Comparison of ENCODE assay signal across 8 mouse cellular contexts in genomic region chr4:46665371-46665774, GRCm38 (mm10). TPM values are rescaled to one million over a fixed set of nuclear protein-coding genes. Genes with fewer than 3 reads are reported as not detected.
DNase-seq lines count a peak whose midpoint lies in the region; ATAC-seq lines count a peak whose summit lies in the region.

No protein-coding gene starts in this region.

- no peak overlapping the region for H3K9ac ChIP-seq in intestine, embryonic 14.5 days (ENCODE audit: low read length)
- no peak overlapping the region for H3K9ac ChIP-seq in intestine, embryonic 16.5 days (ENCODE audit: low read depth, low read length)
- H3K9ac ChIP-seq in embryonic facial prominence, embryonic 13.5 days = no peak overlapping the region
- no peak overlapping the region for H3K9ac ChIP-seq in liver, embryonic 15.5 days

- DNase-seq in intestine, embryonic 14.5 days (ENCODE audit: low spot score) = peak; percentile 61
- peak; percentile 99 for DNase-seq in ES-CJ7 (ENCODE audit: low read depth, low spot score)
- no peak for DNase-seq in urinary bladder, postnatal 10 days (ENCODE audit: low spot score)
- DNase-seq in cerebellum, postnatal 25 days = no peak
- no peak for DNase-seq in left cerebral cortex, adult 9 months (ENCODE audit: low spot score in 2 of 2)

- no peak for ATAC-seq in intestine, embryonic 14.5 days (replicated peaks; ENCODE audit: low FRiP score, low TSS enrichment, low read depth)
- no peak for ATAC-seq in intestine, embryonic 16.5 days
- ATAC-seq in embryonic facial prominence, embryonic 13.5 days (ENCODE audit: insufficient number of reproducible peaks, insufficient read depth, low FRiP score, low TSS enrichment, low read depth) = no peak
- ATAC-seq in liver, embryonic 15.5 days (ENCODE audit: insufficient read depth) = no peak

- H3K27me3 ChIP-seq in intestine, embryonic 14.5 days (replicated peaks; ENCODE audit: control insufficient read depth, insufficient read depth, low read length) = no peaks in the 10 kb centered on the region
- H3K27me3 ChIP-seq in intestine, embryonic 16.5 days (replicated peaks; ENCODE audit: control insufficient read depth, insufficient read depth, low read length) = no peaks in the 10 kb centered on the region
- no peaks in the 10 kb centered on the region for H3K27me3 ChIP-seq in embryonic facial prominence, embryonic 13.5 days
- no peaks in the 10 kb centered on the region for H3K27me3 ChIP-seq in liver, embryonic 15.5 days

- 6% methylated on average over 8 of the region's 8 CpGs for WGBS in intestine, embryonic 14.5 days
- WGBS in intestine, embryonic 16.5 days = 4% methylated on average over 8 of the region's 8 CpGs
- WGBS in embryonic facial prominence, embryonic 13.5 days = 1% methylated on average over 8 of the region's 8 CpGs
- WGBS in liver, embryonic 15.5 days (ENCODE audit: insufficient replicate concordance) = under 1% methylated on average over 8 of the region's 8 CpGs

- peak overlapping the region; percentile 87; the same call in 1 of the 2 replicates for H3K4me2 ChIP-seq in intestine, embryonic 14.5 days (ENCODE audit: low read length)
- no peak overlapping the region for H3K4me2 ChIP-seq in intestine, embryonic 16.5 days (ENCODE audit: low read depth, low read length)
- H3K4me2 ChIP-seq in embryonic facial prominence, embryonic 13.5 days = peak overlapping the region; percentile 76
- peak overlapping the region; percentile 72; the same call in 1 of the 2 replicates for H3K4me2 ChIP-seq in liver, embryonic 15.5 days

- H3K4me3 ChIP-seq in intestine, embryonic 14.5 days (ENCODE audit: low read depth, low read length) = no peak overlapping the region
- H3K4me3 ChIP-seq in intestine, embryonic 16.5 days (ENCODE audit: low read length) = no peak overlapping the region
- H3K4me3 ChIP-seq in embryonic facial prominence, embryonic 13.5 days = no peak overlapping the region
- H3K4me3 ChIP-seq in liver, embryonic 15.5 days (replicated peaks) = no peak overlapping the region

- H3K9me3 ChIP-seq in intestine, embryonic 14.5 days (ENCODE audit: control insufficient read depth, low read length) = no peaks in the 10 kb centered on the region
- H3K9me3 ChIP-seq in intestine, embryonic 16.5 days (ENCODE audit: control insufficient read depth, low read length) = no peaks in the 10 kb centered on the region
- no peaks in the 10 kb centered on the region for H3K9me3 ChIP-seq in embryonic facial prominence, embryonic 13.5 days
- H3K9me3 ChIP-seq in liver, embryonic 15.5 days (replicated peaks) = no peaks in the 10 kb centered on the region

- no peaks in the 10 kb centered on the region for H3K36me3 ChIP-seq in intestine, embryonic 14.5 days (ENCODE audit: control insufficient read depth, insufficient read depth, low read length)
- no peaks in the 10 kb centered on the region for H3K36me3 ChIP-seq in intestine, embryonic 16.5 days (ENCODE audit: control insufficient read depth, insufficient read depth, low read length)
- H3K36me3 ChIP-seq in embryonic facial prominence, embryonic 13.5 days = no peaks in the 10 kb centered on the region
- no peaks in the 10 kb centered on the region for H3K36me3 ChIP-seq in liver, embryonic 15.5 days (replicated peaks)

- no peak overlapping the region for H3K27ac ChIP-seq in intestine, embryonic 14.5 days (ENCODE audit: low read depth)
- H3K27ac ChIP-seq in intestine, embryonic 16.5 days (ENCODE audit: low read length) = no peak overlapping the region
- H3K27ac ChIP-seq in embryonic facial prominence, embryonic 13.5 days = no peak overlapping the region
- H3K27ac ChIP-seq in liver, embryonic 15.5 days (replicated peaks) = no peak overlapping the region

- H3K4me1 ChIP-seq in intestine, embryonic 14.5 days (replicated peaks; ENCODE audit: control insufficient read depth, insufficient read depth, low read length) = peaks cover 9% of the 10 kb centered on the region; the same call in 1 of the 2 replicates
- peaks cover 14% of the 10 kb centered on the region for H3K4me1 ChIP-seq in intestine, embryonic 16.5 days (ENCODE audit: control insufficient read depth, insufficient read depth, low read length)
- H3K4me1 ChIP-seq in embryonic facial prominence, embryonic 13.5 days = peaks cover 11% of the 10 kb centered on the region; the same call in 1 of the 2 replicates
- H3K4me1 ChIP-seq in liver, embryonic 15.5 days (replicated peaks) = peaks cover 14% of the 10 kb centered on the region

RNA-seq across cellular contexts. Expression of gene Tbc1d2, which starts 15.4 kb away (rescaled TPM):
- polyA plus RNA-seq in intestine, embryonic 14.5 days (2014; fragmentation: Nextera tagmentation; extraction: Ambion mirVana) = 3.5 and 4.8 TPM in 2 replicates
- 7.4 and 7.7 TPM in 2 replicates for polyA plus RNA-seq in intestine, embryonic 16.5 days (2015; fragmentation: Nextera tagmentation; extraction: Ambion mirVana)
- 2.0 and 2.8 TPM in 2 replicates for polyA plus RNA-seq in embryonic facial prominence, embryonic 13.5 days (2015; fragmentation: Nextera tagmentation; extraction: Ambion mirVana)
- polyA plus RNA-seq in liver, embryonic 15.5 days (2015; fragmentation: Nextera tagmentation; extraction: Ambion mirVana) = 0.78 and 0.93 TPM in 2 replicates

Comparison
In these comparisons a context has a peak if more than half of its experiments do, and no peak if none do; other contexts are left out.
1. DNase-seq: peak in intestine, embryonic 14.5 days (single experiment) and ES-CJ7 (single experiment); none in urinary bladder, postnatal 10 days (single experiment), cerebellum, postnatal 25 days (0 of 2) and left cerebral cortex, adult 9 months (0 of 2).